Mouse (Mus musculus) MEL (cell line): ENCODE measurements at regions not wholly inside any gene's neighbourhood (a gene's known extent, or its start where the extent isn't known, plus 50 kb on each side); places are given as distances from the start of the nearest gene placed in this dataset.

ENCODE experiments used
- CHD1 ChIP-seq: IDR thresholded peaks from 2 replicates; pipeline ENCODE4 v1.6.1; 2012; ENCODE audit warnings: low read depth, mild to moderate bottlenecking, inconsistent platforms, low read length, improper control_type of control experiment
- CHD2 ChIP-seq: IDR thresholded peaks from 2 replicates; pipeline ENCODE4 v1.6.1; 2011; ENCODE audit warnings: low read length, improper control_type of control experiment
- CTCF ChIP-seq, 3 experiments: IDR thresholded peaks in 2 of 3; conservative IDR thresholded peaks in 1 of 3; 2 replicates each; pipeline ENCODE4 v1.5.1; 2011 to 2012; ENCODE audit warnings: low read length in 3 of 3, low read depth in 2 of 3, mild to moderate bottlenecking in 2 of 3, improper control_type of control experiment in 1 of 3, inconsistent platforms in 1 of 3, mixed read lengths in 1 of 3, moderate library complexity in 1 of 3; ENCODE audit not compliant: control insufficient read depth in 1 of 3, insufficient read depth in 1 of 3, poor library complexity in 1 of 3, severe bottlenecking in 1 of 3
- ETS1 ChIP-seq: IDR thresholded peaks from 2 replicates; pipeline ENCODE4 v1.6.1; 2012; ENCODE audit warnings: low read depth, mild to moderate bottlenecking, inconsistent platforms, low read length, improper control_type of control experiment, moderate library complexity
- GATA1 ChIP-seq: IDR thresholded peaks from 2 replicates; pipeline ENCODE4 v1.6.1; 2011; ENCODE audit warnings: low read depth, low read length, improper control_type of control experiment
- HCFC1 ChIP-seq: IDR thresholded peaks from 2 replicates; pipeline ENCODE4 v1.6.1; 2012; ENCODE audit warnings: low read depth, mild to moderate bottlenecking, inconsistent platforms, low read length, improper control_type of control experiment, moderate library complexity
- MAFK ChIP-seq: IDR thresholded peaks from 2 replicates; pipeline ENCODE4 v1.6.1; 2011; ENCODE audit warnings: low read depth, mild to moderate bottlenecking, low read length, improper control_type of control experiment, borderline replicate concordance
- MAZ ChIP-seq: IDR thresholded peaks from 2 replicates; pipeline ENCODE4 v1.6.1; 2012; ENCODE audit warnings: low read depth, mild to moderate bottlenecking, inconsistent platforms, low read length, improper control_type of control experiment
- NELFE ChIP-seq: IDR thresholded peaks from 2 replicates; pipeline ENCODE4 v1.6.1; 2011; ENCODE audit warnings: low read depth, low read length, improper control_type of control experiment
- NRF1 ChIP-seq: IDR thresholded peaks from 2 replicates; pipeline ENCODE4 v1.6.1; 2014; ENCODE audit warnings: low read depth, mild to moderate bottlenecking, inconsistent platforms, low read length, improper control_type of control experiment, moderate library complexity; ENCODE audit not compliant: poor library complexity, insufficient read depth, severe bottlenecking
- POLR2A ChIP-seq, 2 experiments: IDR thresholded peaks; 2 replicates each; pipeline ENCODE4 v1.6.1; 2011 to 2012; ENCODE audit warnings: low read length in 2 of 2, mild to moderate bottlenecking in 2 of 2, control low read depth in 1 of 2, improper control_type of control experiment in 1 of 2, low read depth in 1 of 2, moderate library complexity in 1 of 2; ENCODE audit not compliant: control insufficient read depth in 1 of 2, insufficient read depth in 1 of 2, poor library complexity in 1 of 2
- TAL1 ChIP-seq: IDR thresholded peaks from 2 replicates; pipeline ENCODE4 v1.6.1; 2012; ENCODE audit warnings: mild to moderate bottlenecking, inconsistent platforms, low read length, moderate library complexity, mixed read lengths
- UBTF ChIP-seq: IDR thresholded peaks from 2 replicates; pipeline ENCODE4 v1.6.1; 2012; ENCODE audit warnings: low read depth, mild to moderate bottlenecking, inconsistent platforms, low read length, improper control_type of control experiment, moderate library complexity, borderline replicate concordance; ENCODE audit not compliant: insufficient read depth

DNA sequence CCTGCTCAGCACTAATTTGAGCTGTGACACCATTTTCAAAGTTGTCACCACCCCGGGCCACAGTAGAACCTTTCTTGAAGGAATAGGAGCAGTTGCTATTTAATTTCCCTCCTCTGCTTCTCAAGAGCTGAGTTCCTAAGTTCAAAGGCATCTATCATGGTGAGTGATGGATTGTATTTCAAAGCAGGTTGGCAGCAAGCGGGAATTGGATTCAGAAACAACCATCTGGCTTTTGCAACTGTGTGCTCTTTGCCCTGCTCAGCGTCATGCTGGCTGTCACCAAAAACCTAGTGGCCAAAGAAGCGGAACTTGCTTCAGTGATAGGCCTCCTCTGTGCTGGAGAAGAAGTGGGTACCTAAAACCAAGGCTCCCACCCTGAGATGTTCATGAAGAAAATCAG lies 209.6 kb upstream of the Vstm2b start:
- TF ChIP-seq NRF1 (no peak), POLR2A (IDR thresholded peaks at IDR 0.05; ENCODE audit: control insufficient read depth in 1 of 2, insufficient read depth in 1 of 2, low read depth in 1 of 2, low read length in 2 of 2, poor library complexity in 1 of 2) (no peak), ETS1 (no peak), MAZ (no peak), GATA1 (no peak), HCFC1 (no peak), MAFK (no peak), CTCF (IDR thresholded peaks at IDR 0.05 in 2 of 3, conservative IDR thresholded peaks at IDR 0.05 in 1 of 3; ENCODE audit: control insufficient read depth in 1 of 3, insufficient read depth in 1 of 3, low read depth in 2 of 3, low read length in 3 of 3, poor library complexity in 1 of 3, severe bottlenecking in 1 of 3) (no peak), TAL1 (no peak), CHD1 (no peak), UBTF (no peak), NELFE (no peak), CHD2 (no peak)
